Mouse (Mus musculus) urinary bladder, postnatal 36 days (tissue): ENCODE data around the gene Galns.

Experiments used
- DNase-seq, 2 experiments: peaks; one replicate each; pipeline ENCODE4 v3.0.0; 2022; ENCODE audit warnings: low spot score in 2 of 2, mixed read lengths in 1 of 2

Galns gene

GRCm38 (mm10) chr8:122568881-122569309 lies 42.4 kb downstream of the Galns start:
- DNase-seq, result no peak

DNA sequence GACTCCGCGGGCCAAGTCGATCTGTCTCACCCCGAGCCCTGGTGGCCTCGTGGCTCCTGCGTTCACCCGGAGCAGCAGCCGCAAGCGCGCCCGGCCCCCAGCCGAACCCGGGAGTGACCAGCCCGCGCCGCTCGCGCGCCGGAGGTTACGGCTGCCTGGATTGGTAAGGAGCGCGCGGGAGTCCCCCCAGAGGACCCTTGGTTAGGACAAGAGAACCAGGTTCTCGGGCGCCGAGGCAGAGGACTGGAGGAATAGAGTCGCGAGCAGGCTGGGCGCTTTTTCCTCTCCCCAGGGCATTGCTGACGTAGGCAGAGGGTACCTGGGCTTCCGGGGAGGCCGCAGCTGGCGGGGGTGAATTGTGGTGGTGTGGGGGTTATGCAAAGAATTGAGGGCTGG lies 43.2 kb downstream of the Galns start:
- DNase-seq, result no peak

DNA sequence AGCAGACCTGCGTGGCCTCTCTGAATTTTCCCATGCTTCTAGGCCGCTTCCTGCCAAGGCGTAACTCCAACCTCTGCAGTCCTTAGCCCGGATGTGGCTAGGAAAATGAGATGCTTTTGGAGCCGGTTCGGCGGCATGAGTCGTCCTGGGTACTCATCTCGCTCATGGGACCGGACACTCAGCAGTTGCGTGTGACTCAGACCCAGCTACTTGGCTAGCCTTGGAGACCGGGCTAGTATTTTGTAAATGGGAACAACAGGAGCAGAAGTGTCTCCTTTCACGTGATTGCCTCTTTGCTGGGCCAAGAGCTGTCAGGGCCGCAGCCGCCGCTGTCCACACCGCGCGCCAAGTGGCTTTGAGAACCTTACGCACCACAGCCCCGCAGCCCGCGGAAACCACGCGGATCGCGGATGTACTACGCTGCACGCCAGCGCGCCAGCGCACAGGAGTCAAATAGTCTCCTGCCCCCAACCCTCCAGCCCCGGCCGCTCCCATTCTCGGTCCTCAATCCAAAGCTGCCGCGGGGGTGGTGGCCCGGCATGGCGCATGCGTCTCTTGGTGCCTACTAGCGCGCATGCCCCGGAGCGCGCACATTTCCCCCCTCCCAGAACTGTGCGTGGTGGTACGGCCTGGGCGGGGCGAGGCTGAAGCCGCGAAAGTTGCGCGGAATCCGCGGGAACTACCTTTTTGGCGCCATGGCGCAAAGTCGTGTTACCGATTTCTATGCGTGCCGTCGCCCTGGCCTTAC lies 43.7 kb downstream of the Galns start, which contains the start of gene Cdt1:
Gene Cdt1, plus strand, starts transcription at position 655 of the 748 bp plus-strand sequence.
- DNase-seq, result peak; percentile 92 to 94

- DNase-seq, result no peak
These were observed 44.5 kb downstream of the Galns start for GRCm38 (mm10) chr8:122566766-122567165.

GRCm38 (mm10) chr8:122564363-122565352 lies 46.6 kb downstream of the Galns start:
- DNase-seq, result no peak

GRCm38 (mm10) chr8:122561199-122561598 lies 50.1 kb downstream of the Galns start:
- DNase-seq, result no peak

DNA sequence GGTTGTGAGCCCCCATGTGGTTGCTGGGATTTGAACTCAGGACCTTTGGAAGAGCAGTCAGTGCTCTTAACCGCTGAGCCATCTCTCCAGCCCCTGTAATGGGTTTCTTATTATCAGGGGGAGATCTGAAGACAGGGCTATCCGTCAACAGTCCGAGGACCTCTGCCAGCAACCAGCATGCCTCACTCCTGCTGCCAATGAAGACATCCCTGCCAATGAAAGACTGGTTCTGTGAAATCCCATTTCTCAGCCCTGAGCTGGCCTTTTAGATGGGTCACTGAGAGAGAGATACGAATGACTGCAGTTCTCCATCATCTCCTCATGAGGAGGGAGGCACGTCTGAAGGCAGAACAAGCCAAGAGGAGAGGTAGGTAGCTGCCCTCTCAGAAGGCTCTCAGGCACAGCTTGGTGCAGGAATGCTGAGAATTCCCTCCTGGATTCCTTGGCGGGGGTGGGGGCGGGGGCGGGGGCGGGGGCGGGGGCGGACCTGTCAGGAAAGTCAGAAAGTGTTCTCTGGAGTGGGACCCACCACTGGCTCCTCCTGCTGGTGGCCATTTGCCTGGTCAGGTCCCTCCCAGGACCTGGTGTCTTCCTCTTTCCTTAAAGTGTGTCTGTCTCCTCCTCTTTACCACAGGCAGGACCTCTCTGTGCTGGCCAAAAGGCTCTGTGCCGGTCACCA lies 52.5 kb downstream of the Galns start:
- no peak for DNase-seq

DNA sequence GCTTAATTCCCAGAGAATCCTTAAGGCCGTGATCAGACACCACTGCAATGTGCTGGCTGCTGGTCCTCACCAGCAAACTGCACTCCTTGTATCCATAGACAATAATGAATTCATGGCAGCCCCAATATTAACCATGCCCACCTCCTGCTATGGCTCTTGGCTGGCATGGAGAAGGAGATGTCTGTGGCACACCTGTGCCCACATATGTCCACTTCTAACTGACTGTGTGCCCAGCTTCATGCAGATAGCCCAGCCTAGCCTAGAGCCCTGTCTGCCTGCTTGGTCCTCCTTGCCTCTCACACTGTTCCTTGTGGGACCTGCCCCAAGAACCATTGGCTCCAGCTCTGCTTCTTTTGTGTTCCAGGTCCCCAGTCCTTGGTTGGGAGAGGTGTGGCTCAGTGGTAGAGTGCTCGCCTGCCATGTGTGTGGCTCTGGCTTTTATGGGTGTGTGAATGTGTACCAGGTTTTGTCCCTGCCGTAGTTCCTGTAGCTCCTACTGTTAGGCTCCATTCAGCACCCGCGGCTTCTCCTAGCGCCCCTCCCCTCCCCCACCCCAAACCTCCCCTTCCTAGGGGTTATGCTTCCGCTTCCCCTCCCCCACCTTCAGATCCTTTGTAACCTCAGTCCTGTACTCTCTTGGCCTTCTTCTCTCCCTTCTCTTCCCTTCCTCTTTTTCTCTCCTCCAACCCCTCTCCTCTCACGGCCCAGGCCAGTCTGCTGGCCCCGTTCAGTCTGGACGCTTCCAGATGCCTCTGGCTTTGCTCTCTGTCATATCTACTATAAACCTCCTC lies 53.8 kb downstream of the Galns start:
- DNase-seq, result no peak

DNA sequence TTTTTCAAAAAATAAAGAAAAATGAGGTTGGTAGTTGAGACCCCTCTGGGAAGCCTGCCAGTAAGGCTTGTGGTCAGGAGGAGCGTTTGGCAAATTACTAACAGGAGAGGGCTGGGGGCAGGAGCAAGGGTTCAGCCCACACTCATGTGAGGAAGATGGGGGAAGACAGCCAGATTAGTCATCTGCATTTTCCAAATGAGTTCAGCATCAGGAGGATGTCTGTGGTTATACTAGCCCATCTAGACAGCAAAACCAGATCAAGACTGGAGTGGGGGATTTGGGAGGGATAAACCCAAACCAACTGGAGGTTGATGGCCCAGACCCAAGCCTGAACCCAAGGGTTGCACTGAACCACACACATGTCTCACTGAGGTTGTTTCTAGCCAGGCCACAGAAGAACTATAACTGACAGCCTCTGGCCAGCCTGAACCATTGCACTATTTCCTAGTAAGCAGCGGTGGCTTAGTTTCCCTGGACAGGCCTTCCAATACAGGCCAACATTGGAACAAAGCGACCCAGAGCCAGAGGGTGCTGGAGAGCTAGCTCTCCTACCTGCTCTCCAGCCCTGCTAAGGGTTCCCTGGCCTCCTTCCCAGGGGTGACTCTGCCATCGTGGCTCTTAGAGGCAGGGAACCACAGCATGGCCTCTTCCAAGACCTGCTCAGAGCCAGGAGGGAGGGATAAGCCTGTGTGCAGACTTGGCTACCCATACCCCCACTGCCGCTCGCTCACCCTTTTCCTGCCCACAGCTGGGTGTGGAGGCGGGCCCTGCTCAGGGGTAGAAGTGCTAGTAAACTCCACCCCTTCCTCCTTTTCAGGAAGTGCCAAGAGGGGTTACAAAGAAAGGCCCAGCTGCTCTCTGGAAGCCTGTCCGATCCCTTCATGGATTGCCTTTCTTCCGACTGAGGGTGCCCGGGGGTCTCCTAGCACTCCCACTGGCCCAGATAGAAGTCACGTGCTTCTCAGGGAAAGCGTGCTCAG lies 54.9 kb downstream of the Galns start:
- peak in 1 of 2 experiments; percentile 71 for DNase-seq

- DNase-seq, result no peak
These were observed 56.5 kb downstream of the Galns start for GRCm38 (mm10) chr8:122554786-122555185.

- peak; percentile 94 for DNase-seq
These were observed 59.8 kb downstream of the Galns start, which contains the start of gene Piezo1 for GRCm38 (mm10) chr8:122551265-122552051. TSS of gene Piezo1 (minus strand) at chr8:122551329.

DNA sequence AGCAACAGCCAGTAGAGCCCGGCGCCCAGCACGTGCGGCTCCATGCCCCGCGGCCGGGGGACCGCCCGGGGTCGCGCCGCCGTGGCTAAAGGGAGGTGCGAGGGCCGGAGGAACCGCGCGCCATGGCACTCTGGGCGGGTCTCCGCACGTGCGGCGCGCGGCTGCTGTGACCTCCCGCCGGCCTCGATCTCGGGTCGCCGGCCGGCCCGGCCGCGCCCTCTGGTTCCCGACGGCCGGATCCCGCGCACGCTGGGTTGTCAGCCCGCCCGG lies 60.3 kb downstream of the Galns start:
- peak in 1 of 2 experiments; percentile 41 for DNase-seq

- peak; percentile 46 to 47 for DNase-seq
These were observed 60.8 kb downstream of the Galns start for GRCm38 (mm10) chr8:122550234-122550994.

GRCm38 (mm10) chr8:122548891-122549439 lies 62.3 kb downstream of the Galns start:
- no peak for DNase-seq

DNA sequence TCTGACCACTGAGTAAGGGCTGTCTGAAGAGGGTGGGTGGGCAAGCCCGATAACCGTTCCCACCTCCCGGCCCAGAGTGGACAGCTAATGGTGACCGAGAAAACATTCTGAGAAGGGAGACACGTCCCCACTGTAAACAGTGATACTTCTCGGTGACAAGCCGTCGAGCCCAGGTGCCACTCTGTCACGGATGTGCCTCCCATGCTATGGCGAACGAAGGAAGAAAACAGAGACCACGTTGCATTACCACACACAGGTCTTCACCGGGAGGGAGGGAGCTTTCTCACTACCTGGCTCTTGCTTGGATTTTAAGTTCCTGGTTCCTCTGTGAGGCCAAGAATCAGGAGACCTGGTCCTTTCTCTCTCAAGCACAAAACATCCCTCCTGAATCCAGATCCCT lies 62.9 kb downstream of the Galns start:
- no peak for DNase-seq

- no peak for DNase-seq
These were observed 63.4 kb downstream of the Galns start for GRCm38 (mm10) chr8:122547815-122548214.

- no peak for DNase-seq
These were observed 64.3 kb downstream of the Galns start for GRCm38 (mm10) chr8:122546811-122547453.
